14 mouse cellular contexts compared by ENCODE assay signal in the genomic region with DNA sequence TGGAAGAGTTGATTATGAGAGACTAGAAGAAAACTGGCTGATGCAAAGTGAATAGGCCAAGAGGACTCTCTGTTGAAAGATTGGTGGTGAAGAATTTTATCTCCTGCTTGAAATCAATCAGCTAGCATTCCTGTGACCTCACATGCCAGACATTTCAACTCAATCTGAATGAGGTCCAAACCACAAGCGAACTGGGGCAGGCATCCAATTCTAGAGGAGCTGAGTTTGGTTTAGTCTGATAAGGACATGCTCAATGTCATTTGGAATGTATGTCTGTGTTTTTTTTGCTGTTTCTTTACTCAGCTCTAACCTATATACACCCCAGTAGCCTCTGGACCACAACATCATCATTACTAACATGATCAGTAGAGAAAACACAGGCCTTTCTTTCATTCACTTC.
DNase-seq lines count a peak whose midpoint lies in the region; ATAC-seq and TF ChIP-seq lines count a peak whose summit lies in the region.
"Had no signal": no experiment of that assay in that cellular context is flagged by ENCODE, and none has a peak within 500 bp of the region (broad histone marks: within the 10 kb centered on the region; RNA-seq: fewer than 3 reads in every experiment).

No protein-coding gene starts in this region.

- H3K9ac ChIP-seq in embryonic facial prominence, embryonic 14.5 days (ENCODE audit: low read depth, low read length), result no peak overlapping the region
- H3K9ac ChIP-seq in lung, embryonic 16.5 days (ENCODE audit: low read length), result no peak overlapping the region
- H3K9ac ChIP-seq in forebrain, postnatal 0 days, result no peak overlapping the region
- H3K9ac ChIP-seq: embryonic facial prominence, embryonic 15.5 days; hindbrain, embryonic 12.5 days had no signal

- no peak overlapping the region for H3K4me2 ChIP-seq in embryonic facial prominence, embryonic 14.5 days (ENCODE audit: low read depth, low read length)
- H3K4me2 ChIP-seq in lung, embryonic 16.5 days (ENCODE audit: low read depth, low read length), result no peak overlapping the region
- no peak overlapping the region for H3K4me2 ChIP-seq in forebrain, postnatal 0 days (ENCODE audit: low read depth)
- H3K4me2 ChIP-seq: embryonic facial prominence, embryonic 15.5 days; hindbrain, embryonic 12.5 days had no signal

- WGBS in kidney, adult 2 months, result 60% methylated on average over 1 of the region's 1 CpGs
- WGBS in embryonic facial prominence, embryonic 14.5 days, result 40% methylated on average over 1 of the region's 1 CpGs
- WGBS in lung, embryonic 16.5 days, result 12% methylated on average over 1 of the region's 1 CpGs
- WGBS in forebrain, postnatal 0 days, result 73% methylated on average over 1 of the region's 1 CpGs

- in situ Hi-C loops in Patski (cut with MboI; ENCODE audit: low pct_unique_long_range_greater_than_20kb), result no loop called here

- POLR2A ChIA-PET in Patski (lab: Charles Lee), result no interaction called here

- H3K36me3 ChIP-seq in kidney, adult 2 months (ENCODE audit: control insufficient read depth, insufficient read depth, low read length), result no peaks in the 10 kb centered on the region
- H3K36me3 ChIP-seq in embryonic facial prominence, embryonic 14.5 days (ENCODE audit: control insufficient read depth, insufficient read depth, low read length), result no peaks in the 10 kb centered on the region
- H3K36me3 ChIP-seq in lung, embryonic 16.5 days (ENCODE audit: control insufficient read depth, insufficient read depth, low read length), result no peaks in the 10 kb centered on the region
- H3K36me3 ChIP-seq in forebrain, postnatal 0 days (ENCODE audit: insufficient read depth), result no peaks in the 10 kb centered on the region
- H3K36me3 ChIP-seq: embryonic facial prominence, embryonic 15.5 days; hindbrain, embryonic 12.5 days; midbrain, embryonic 10.5 days had no signal

- H3K9me3 ChIP-seq in embryonic facial prominence, embryonic 14.5 days (ENCODE audit: control insufficient read depth, low read length), result no peaks in the 10 kb centered on the region
- H3K9me3 ChIP-seq in lung, embryonic 16.5 days (ENCODE audit: control insufficient read depth, low read length), result no peaks in the 10 kb centered on the region
- no peaks in the 10 kb centered on the region for H3K9me3 ChIP-seq in forebrain, postnatal 0 days (ENCODE audit: low read length)
- H3K9me3 ChIP-seq: embryonic facial prominence, embryonic 15.5 days; hindbrain, embryonic 12.5 days; midbrain, embryonic 10.5 days had no signal

- peak; percentile 4 for DNase-seq in kidney, adult 2 months
- no peak for DNase-seq in kidney, adult 8-10 months
- DNase-seq in Patski (ENCODE audit: low read depth, low spot score), result peak; percentile 25
- DNase-seq in embryonic facial prominence, embryonic 14.5 days (ENCODE audit: low spot score), result peak; percentile 74
- no peak for DNase-seq in forebrain, postnatal 0 days
- DNase-seq in right cerebral cortex, postnatal 10 days (ENCODE audit: low spot score in 2 of 2), result no peak
- no peak for DNase-seq in left cerebral cortex, adult 9 months (ENCODE audit: low spot score in 2 of 2)
- DNase-seq: gastrocnemius, adult 2 months; right cerebral cortex, adult 18-20 months had no signal

- CTCF ChIA-PET in Patski (lab: Charles Lee), result interaction anchor here (1.5 kb wide), 1 partner anchor 104 kb away, joined by 4 read pairs; no protein-coding TSS in a partner anchor

- H3K4me1 ChIP-seq in kidney, adult 2 months (ENCODE audit: control insufficient read depth, insufficient read depth, low read length), result no peaks in the 10 kb centered on the region
- no peaks in the 10 kb centered on the region for H3K4me1 ChIP-seq in embryonic facial prominence, embryonic 14.5 days (ENCODE audit: control insufficient read depth, insufficient read depth, low read length)
- H3K4me1 ChIP-seq in lung, embryonic 16.5 days (replicated peaks; ENCODE audit: control insufficient read depth, insufficient read depth, low read length), result peaks cover 5% of the 10 kb centered on the region
- no peaks in the 10 kb centered on the region for H3K4me1 ChIP-seq in forebrain, postnatal 0 days (ENCODE audit: insufficient read depth)
- H3K4me1 ChIP-seq: embryonic facial prominence, embryonic 15.5 days; hindbrain, embryonic 12.5 days; midbrain, embryonic 10.5 days had no signal

- H3K27me3 ChIP-seq in kidney, adult 2 months (replicated peaks; ENCODE audit: control insufficient read depth, insufficient read depth, low read length), result no peaks in the 10 kb centered on the region
- H3K27me3 ChIP-seq in Patski, result no peaks in the 10 kb centered on the region
- no peaks in the 10 kb centered on the region for H3K27me3 ChIP-seq in embryonic facial prominence, embryonic 14.5 days (replicated peaks; ENCODE audit: control insufficient read depth, insufficient read depth, low read length)
- H3K27me3 ChIP-seq in lung, embryonic 16.5 days (ENCODE audit: control insufficient read depth, insufficient read depth, low read depth, low read length), result no peaks in the 10 kb centered on the region
- H3K27me3 ChIP-seq in forebrain, postnatal 0 days (ENCODE audit: insufficient read depth, low read length), result no peaks in the 10 kb centered on the region
- H3K27me3 ChIP-seq: CH12.LX; embryonic facial prominence, embryonic 15.5 days; hindbrain, embryonic 12.5 days had no signal

- H3K27ac ChIP-seq in kidney, adult 2 months (ENCODE audit: insufficient read depth, low read depth, low read length), result no peak overlapping the region
- no peak overlapping the region for H3K27ac ChIP-seq in embryonic facial prominence, embryonic 14.5 days (replicated peaks; ENCODE audit: low read depth, low read length)
- H3K27ac ChIP-seq in lung, embryonic 16.5 days (ENCODE audit: low read length), result no peak overlapping the region
- no peak overlapping the region for H3K27ac ChIP-seq in forebrain, postnatal 0 days (ENCODE audit: low read depth, low read length)
- H3K27ac ChIP-seq: embryonic facial prominence, embryonic 15.5 days; gastrocnemius, adult 2 months; hindbrain, embryonic 12.5 days; midbrain, embryonic 10.5 days had no signal

- TF ChIP-seq CTCF in kidney, adult 2 months (conservative IDR thresholded peaks at IDR 0.05; ENCODE audit: insufficient read depth, insufficient read length, low read depth, low read length), result no peak
- no peak for TF ChIP-seq CTCF in Patski (IDR thresholded peaks at IDR 0.05)
- TF ChIP-seq CTCF in forebrain, postnatal 0 days (IDR thresholded peaks at IDR 0.05; ENCODE audit: low read depth), result no peak

- no peak overlapping the region for H3K4me3 ChIP-seq in kidney, adult 2 months (ENCODE audit: insufficient read depth, low read depth, low read length)
- no peak overlapping the region for H3K4me3 ChIP-seq in embryonic facial prominence, embryonic 14.5 days (ENCODE audit: low read depth, low read length)
- H3K4me3 ChIP-seq in lung, embryonic 16.5 days (ENCODE audit: low read length), result no peak overlapping the region
- no peak overlapping the region for H3K4me3 ChIP-seq in forebrain, postnatal 0 days (ENCODE audit: low read depth, low read length)
- H3K4me3 ChIP-seq: embryonic facial prominence, embryonic 15.5 days; gastrocnemius, adult 2 months; hindbrain, embryonic 12.5 days; midbrain, embryonic 10.5 days had no signal

- peak; percentile 66 for ATAC-seq in Patski
- peak; percentile 41; the same call in 1 of the 2 replicates for ATAC-seq in embryonic facial prominence, embryonic 14.5 days (ENCODE audit: low read depth)
- peak; percentile 27; the same call in 1 of the 2 replicates for ATAC-seq in lung, embryonic 16.5 days (ENCODE audit: low read depth)
- ATAC-seq in forebrain, postnatal 0 days, result no peak

- no peak for TF ChIP-seq POLR2A in kidney, adult 2 months (IDR thresholded peaks at IDR 0.05; ENCODE audit: low read depth, low read length)

Comparison
In these comparisons a context has a peak if more than half of its experiments do, and no peak if none do; other contexts are left out.
1. DNase-seq: peak in kidney, adult 2 months (single experiment), Patski (single experiment) and embryonic facial prominence, embryonic 14.5 days (single experiment); none in kidney, adult 8-10 months (0 of 2), forebrain, postnatal 0 days (single experiment), right cerebral cortex, postnatal 10 days (0 of 2) and left cerebral cortex, adult 9 months (0 of 2).